Mouse (Mus musculus) liver, postnatal 0 days (tissue): Measurements from ENCODE around the gene Lmo2. TPM values are rescaled to one million over a fixed set of nuclear protein-coding genes. Genes with fewer than 3 reads are reported as not detected.
A peak's percentile ranks its signal among the peaks of the same experiment; 100 is the strongest.

Experiments used
- ATAC-seq: fragments of 200-750 bp; cut with Nextera tagmentation; 2 replicates; pipeline ENCODE4 v1.8.0; 2017; ENCODE audit warnings: mild to moderate bottlenecking, moderate library complexity
- DNase-seq: peaks from one replicate; pipeline ENCODE4 v3.0.0-alpha.2; 2016
- H3K27ac ChIP-seq: fragments of 300-500 bp; sonication (generic); 2 replicates; pipeline ENCODE4 v1.5.1; 2014; ENCODE audit warnings: antibody characterized with exemption, moderate library complexity, mild to moderate bottlenecking, low read depth
- H3K27me3 ChIP-seq: fragments of 300-500 bp; sonication (generic); 2 replicates; pipeline ENCODE4 v1.6.1; 2014; ENCODE audit warnings: low read length, control low read depth, mixed read lengths; ENCODE audit not compliant: insufficient read depth
- H3K36me3 ChIP-seq: fragments of 300-500 bp; sonication (generic); replicated peaks from 2 replicates; pipeline ENCODE4 v1.6.1; 2014; ENCODE audit warnings: mild to moderate bottlenecking, control low read depth, low read length, moderate library complexity, mixed read lengths; ENCODE audit not compliant: insufficient read depth
- H3K4me1 ChIP-seq: fragments of 300-500 bp; sonication (generic); 2 replicates; pipeline ENCODE4 v1.6.1; 2014; ENCODE audit warnings: antibody characterized with exemption, mild to moderate bottlenecking, control low read depth; ENCODE audit not compliant: insufficient read depth
- H3K4me2 ChIP-seq: fragments of 300-500 bp; sonication (generic); 2 replicates; pipeline ENCODE4 v1.6.1; 2014; ENCODE audit warnings: low read depth, mild to moderate bottlenecking, low read length, moderate library complexity, mixed read lengths
- H3K4me3 ChIP-seq: fragments of 300-500 bp; sonication (generic); 2 replicates; pipeline ENCODE4 v1.5.1; 2014; ENCODE audit warnings: low read depth, low read length
- H3K9ac ChIP-seq: fragments of 300-500 bp; sonication (generic); replicated peaks from 2 replicates; pipeline ENCODE4 v1.6.1; 2014; ENCODE audit warnings: mild to moderate bottlenecking, moderate library complexity
- H3K9me3 ChIP-seq: fragments of 300-500 bp; sonication (generic); 2 replicates; pipeline ENCODE4 v1.6.1; 2016; ENCODE audit warnings: mild to moderate bottlenecking, control low read depth, low read length, mixed read lengths
- CTCF ChIP-seq: sonication (generic); IDR thresholded peaks from 2 replicates; pipeline ENCODE4 v1.5.1; 2016; ENCODE audit warnings: antibody characterized with exemption, low read depth
- EP300 ChIP-seq: IDR thresholded peaks from 2 replicates; pipeline ENCODE4 v1.6.1; 2016; ENCODE audit warnings: antibody characterized with exemption, low read depth, mild to moderate bottlenecking
- WGBS: fragments of 180-500 bp; shearing (Covaris S2); extraction: QIAGEN DNeasy Blood & Tissue Kit; methylation state at CpG from one replicate; pipeline ENCODE4 v1.1.7; 2014; ENCODE audit not compliant: insufficient replicate concordance; 5-methylcytosine and 5-hydroxymethylcytosine counted together
- polyA plus RNA-seq: library from polyadenylated mRNA; unstranded; fragments of >200 nt; fragmentation: Nextera tagmentation; extraction: Ambion mirVana; gene quantifications from 2 replicates; pipeline ENCODE4 v1.2.1, GENCODE M21; 2015

Lmo2 gene
- polyA plus RNA-seq, 1 experiment from 2014 or later = 58.8 TPM

DNA sequence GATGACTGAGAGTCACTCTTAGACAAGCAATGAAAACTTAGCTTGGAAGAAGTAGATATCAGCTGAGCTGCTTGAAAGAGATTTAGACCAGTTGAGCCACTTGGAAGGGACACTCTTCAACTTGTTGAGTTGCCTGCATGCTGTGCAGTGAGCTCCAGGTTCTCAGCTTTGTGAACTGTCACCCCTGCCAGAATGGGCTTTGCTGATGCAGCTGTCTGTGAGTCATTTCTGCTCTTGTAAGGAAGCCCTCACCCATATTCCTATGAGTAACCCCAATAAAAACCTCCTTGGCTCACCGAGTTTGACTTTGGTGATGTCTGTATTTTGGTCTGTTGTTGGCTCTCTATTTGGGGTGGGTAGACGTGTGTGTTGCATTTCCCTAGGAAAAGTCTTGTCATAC is 39.4 kb upstream of the Lmo2 start:
- TF ChIP-seq CTCF (no peak), EP300 (no peak)
- no peaks in the 10 kb centered on the region for H3K36me3 ChIP-seq
- no peak overlapping the region for H3K9ac ChIP-seq
- DNase-seq = no peak
- no peak for ATAC-seq
- H3K4me1 ChIP-seq = no peaks in the 10 kb centered on the region; the same call in 1 of the 2 replicates
- no peaks in the 10 kb centered on the region for H3K27me3 ChIP-seq
- no peak overlapping the region for H3K4me3 ChIP-seq
- no peak overlapping the region for H3K4me2 ChIP-seq
- no peaks in the 10 kb centered on the region for H3K9me3 ChIP-seq
- no peak overlapping the region for H3K27ac ChIP-seq
- 84% methylated on average over 2 of the region's 2 CpGs for WGBS

DNA sequence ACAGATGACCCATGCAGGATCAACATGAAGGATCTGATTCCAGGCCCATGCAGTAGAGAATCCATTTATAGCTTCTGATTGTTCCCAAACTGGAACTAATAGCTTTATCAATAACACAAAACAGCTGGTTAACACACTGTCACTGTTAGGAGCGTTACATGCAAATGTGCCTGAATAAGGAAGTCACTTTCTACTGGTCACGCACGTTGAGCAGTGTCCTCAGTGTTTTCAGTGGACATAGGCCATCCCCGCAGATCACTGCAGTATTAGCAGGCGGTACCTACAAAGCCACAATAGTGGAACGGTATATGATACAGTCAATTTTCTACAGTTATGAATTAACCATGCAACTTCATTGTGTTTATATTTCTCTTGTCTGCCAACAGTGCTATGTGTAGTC is 38.3 kb upstream of the Lmo2 start:
- H3K27me3 ChIP-seq = no peaks in the 10 kb centered on the region
- WGBS = 69% methylated on average over 6 of the region's 6 CpGs
- H3K4me2 ChIP-seq = no peak overlapping the region
- H3K36me3 ChIP-seq = no peaks in the 10 kb centered on the region
- DNase-seq = no peak
- TF ChIP-seq CTCF = no peak
- TF ChIP-seq EP300 = no peak
- ATAC-seq = no peak
- H3K4me1 ChIP-seq = no peaks in the 10 kb centered on the region; the same call in 1 of the 2 replicates
- no peaks in the 10 kb centered on the region for H3K9me3 ChIP-seq
- H3K27ac ChIP-seq = no peak overlapping the region
- no peak overlapping the region for H3K9ac ChIP-seq
- H3K4me3 ChIP-seq = no peak overlapping the region

GRCm38 (mm10) chr2:103926586-103927113 is 31.1 kb upstream of the Lmo2 start:
- Histone ChIP-seq H3K9me3 (no peaks in the 10 kb centered on the region), H3K4me1 (peaks cover 6% of the 10 kb centered on the region), H3K9ac (no peak overlapping the region), H3K4me2 (no peak overlapping the region), H3K36me3 (no peaks in the 10 kb centered on the region), H3K27ac (no peak overlapping the region), H3K27me3 (no peaks in the 10 kb centered on the region), H3K4me3 (no peak overlapping the region)
- ATAC-seq (no peak), DNase-seq (no peak)
- TF ChIP-seq EP300 (no peak), CTCF (no peak)
- WGBS = 84% methylated on average over 4 of the region's 4 CpGs

DNA sequence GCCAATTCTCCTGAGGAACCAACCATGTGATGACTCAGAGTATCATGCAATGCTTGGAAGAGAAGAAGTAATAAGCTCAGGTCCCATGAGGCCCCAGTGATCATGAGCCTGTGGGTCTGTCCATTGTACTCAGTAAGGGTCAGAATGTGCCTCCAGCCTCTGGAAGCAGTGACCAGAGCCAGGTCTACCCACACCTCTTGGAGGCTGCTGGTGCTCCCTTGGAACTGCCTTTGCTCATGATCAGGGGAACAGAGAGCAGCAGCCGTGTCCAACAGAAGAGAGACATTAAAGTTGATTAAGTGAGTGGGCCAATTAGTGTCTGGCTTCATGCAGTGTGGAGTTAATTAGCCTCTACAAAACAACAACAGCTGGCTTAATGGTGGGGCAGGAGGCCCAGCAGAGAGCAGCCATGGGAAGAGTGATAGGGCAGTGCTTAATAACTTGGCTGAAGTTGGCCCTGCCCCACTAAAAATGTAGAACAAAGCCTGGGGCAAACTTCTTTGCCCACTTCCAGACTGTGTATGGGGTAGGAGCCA is 30.1 kb upstream of the Lmo2 start:
- Histone ChIP-seq H3K27ac (no peak overlapping the region), H3K4me1 (peaks cover 15% of the 10 kb centered on the region), H3K9me3 (no peaks in the 10 kb centered on the region), H3K36me3 (no peaks in the 10 kb centered on the region), H3K4me2 (no peak overlapping the region), H3K4me3 (no peak overlapping the region), H3K27me3 (no peaks in the 10 kb centered on the region), H3K9ac (no peak overlapping the region)
- TF ChIP-seq EP300 = no peak
- no peak for TF ChIP-seq CTCF
- ATAC-seq (no peak), DNase-seq (no peak)
- WGBS = 83% methylated on average over 1 of the region's 1 CpGs

- H3K4me3 ChIP-seq = no peak overlapping the region
- no peak overlapping the region for H3K9ac ChIP-seq
- H3K4me2 ChIP-seq = no peak overlapping the region
- H3K4me1 ChIP-seq = peaks cover 19% of the 10 kb centered on the region
- WGBS = 50% methylated on average over 13 of the region's 13 CpGs
- TF ChIP-seq CTCF (no peak), EP300 (no peak)
- DNase-seq = no peak
- no peaks in the 10 kb centered on the region for H3K36me3 ChIP-seq
- no peak for ATAC-seq
- no peaks in the 10 kb centered on the region for H3K9me3 ChIP-seq
- no peak overlapping the region for H3K27ac ChIP-seq
- no peaks in the 10 kb centered on the region for H3K27me3 ChIP-seq
Measured at GRCm38 (mm10) chr2:103930306-103931019, 27.3 kb upstream of the Lmo2 start.

DNA sequence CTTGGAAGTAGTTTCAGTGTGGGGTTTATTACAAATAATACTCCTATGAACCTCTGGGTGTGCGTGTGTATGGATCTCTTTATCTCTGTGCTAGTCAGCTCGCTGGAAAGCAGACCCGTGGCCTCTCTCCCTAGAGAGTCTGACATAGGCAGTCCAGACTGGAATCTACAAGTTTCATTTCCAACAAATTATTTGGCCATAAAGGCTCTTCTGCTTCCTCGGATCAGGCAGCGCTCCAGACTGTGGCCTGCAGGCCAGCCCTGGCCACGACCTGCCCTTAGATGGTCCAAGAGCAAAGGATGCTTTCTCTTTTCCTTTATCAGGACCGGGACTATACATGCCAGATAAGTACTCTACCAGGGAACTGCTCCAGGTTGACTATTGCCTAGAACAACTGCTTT is 26.3 kb upstream of the Lmo2 start:
- ATAC-seq (no peak), DNase-seq (no peak)
- 51% methylated on average over 7 of the region's 7 CpGs for WGBS
- Histone ChIP-seq H3K27me3 (no peaks in the 10 kb centered on the region), H3K4me1 (peaks cover 24% of the 10 kb centered on the region), H3K27ac (no peak overlapping the region), H3K36me3 (no peaks in the 10 kb centered on the region), H3K9me3 (no peaks in the 10 kb centered on the region), H3K9ac (0 out of 2 replicates have a peak overlapping the region, but pooled peaks have one; percentile 18), H3K4me3 (no peak overlapping the region), H3K4me2 (peak overlapping the region; percentile 40; the same call in 1 of the 2 replicates)
- TF ChIP-seq CTCF = no peak
- TF ChIP-seq EP300 = no peak
